Mouse (Mus musculus) kidney, adult 8-10 months (tissue): ENCODE results near the gene Prss54.

ENCODE experiments used
- DNase-seq, 2 experiments: peaks; one replicate each; pipeline ENCODE4 v3.0.0; 2022

Gene Prss54

GRCm38 (mm10) chr8:95549871-95550829 lies 26.0 kb downstream of the Prss54 start:
- no peak for DNase-seq

GRCm38 (mm10) chr8:95547931-95548330 lies 28.2 kb downstream of the Prss54 start:
- DNase-seq: no peak

- peak; percentile 34 to 60 for DNase-seq
These were observed 29.2 kb downstream of the Prss54 start for GRCm38 (mm10) chr8:95546986-95547385.

GRCm38 (mm10) chr8:95545815-95546214 lies 30.3 kb downstream of the Prss54 start:
- peak in 1 of 2 experiments; percentile 34 for DNase-seq

- no peak for DNase-seq
These were observed 33.1 kb downstream of the Prss54 start for GRCm38 (mm10) chr8:95543065-95543464.

GRCm38 (mm10) chr8:95542191-95542590 lies 33.9 kb downstream of the Prss54 start:
- DNase-seq: no peak

GRCm38 (mm10) chr8:95539487-95539886 lies 36.7 kb downstream of the Prss54 start:
- DNase-seq: no peak

GRCm38 (mm10) chr8:95533584-95534387 lies 42.4 kb downstream of the Prss54 start, which contains the start of gene Ccdc113:
Ccdc113 (plus strand) TSS chr8:95534085.
- no peak for DNase-seq

GRCm38 (mm10) chr8:95532206-95532605 lies 43.9 kb downstream of the Prss54 start:
- DNase-seq: no peak

GRCm38 (mm10) chr8:95528750-95529310 lies 47.3 kb downstream of the Prss54 start:
- no peak for DNase-seq

GRCm38 (mm10) chr8:95528194-95528593 lies 47.9 kb downstream of the Prss54 start:
- no peak for DNase-seq

- DNase-seq: no peak
These were observed 52.1 kb downstream of the Prss54 start for GRCm38 (mm10) chr8:95523991-95524390.

GRCm38 (mm10) chr8:95516928-95517327 lies 59.2 kb downstream of the Prss54 start:
- no peak for DNase-seq

- DNase-seq: no peak
These were observed 62.9 kb downstream of the Prss54 start for GRCm38 (mm10) chr8:95513219-95513618.

- DNase-seq: no peak
These were observed 63.9 kb downstream of the Prss54 start for GRCm38 (mm10) chr8:95512257-95512656.
